Mouse (Mus musculus): ENCODE measurements around the gene Gm45711. TPM values are rescaled to one million over a fixed set of nuclear protein-coding genes. Genes with fewer than 3 reads are reported as not detected.

Gene Gm45711
- polyA plus RNA-seq, 1 experiment from 2014 or later = not detected

Other genes starting within 250 kb of the Gm45711 start
- 25.5 and 26.4 TPM in 2 replicates for gene Cdh5, start 208.5 kb downstream of the Gm45711 start, polyA plus RNA-seq (2015; fragmentation: Nextera tagmentation; extraction: Ambion mirVana)
- gene Bean1, start 139.6 kb downstream of the Gm45711 start, polyA plus RNA-seq (2015; fragmentation: Nextera tagmentation; extraction: Ambion mirVana) = 0.95 and 1.1 TPM in 2 replicates
- gene Tk2, start 61.5 kb downstream of the Gm45711 start, polyA plus RNA-seq (2015; fragmentation: Nextera tagmentation; extraction: Ambion mirVana) = 19.4 and 20.7 TPM in 2 replicates
- 49.0 and 54.0 TPM in 2 replicates for gene Cklf, start 59.2 kb downstream of the Gm45711 start, polyA plus RNA-seq (2015; fragmentation: Nextera tagmentation; extraction: Ambion mirVana)
- not detected in 2 replicates for gene Cmtm2a, start 16.9 kb downstream of the Gm45711 start, polyA plus RNA-seq (2015; fragmentation: Nextera tagmentation; extraction: Ambion mirVana)
- not detected in 2 replicates for gene Cmtm1, start 64 bp upstream of the Gm45711 start, polyA plus RNA-seq (2015; fragmentation: Nextera tagmentation; extraction: Ambion mirVana)
- not detected in 2 replicates for gene Gm11020, start 11.5 kb upstream of the Gm45711 start, polyA plus RNA-seq (2015; fragmentation: Nextera tagmentation; extraction: Ambion mirVana)
- gene Cmtm2b, start 12.1 kb upstream of the Gm45711 start, polyA plus RNA-seq (2015; fragmentation: Nextera tagmentation; extraction: Ambion mirVana) = not detected in 2 replicates
- gene Cmtm3, start 29.3 kb upstream of the Gm45711 start, polyA plus RNA-seq (2015; fragmentation: Nextera tagmentation; extraction: Ambion mirVana) = 158 and 159 TPM in 2 replicates
- gene Cmtm4, start 85.7 kb upstream of the Gm45711 start, polyA plus RNA-seq (2015; fragmentation: Nextera tagmentation; extraction: Ambion mirVana) = 2.8 and 3.0 TPM in 2 replicates
- gene Dync1li2, start 133.0 kb upstream of the Gm45711 start, polyA plus RNA-seq (2015; fragmentation: Nextera tagmentation; extraction: Ambion mirVana) = 64.7 and 65.5 TPM in 2 replicates
- 0.29 and 0.45 TPM in 2 replicates for gene Terb1, start 199.8 kb upstream of the Gm45711 start, polyA plus RNA-seq (2015; fragmentation: Nextera tagmentation; extraction: Ambion mirVana)
- gene Nae1, start 224.6 kb upstream of the Gm45711 start, polyA plus RNA-seq (2015; fragmentation: Nextera tagmentation; extraction: Ambion mirVana) = 116 and 122 TPM in 2 replicates
- gene Car7, start 224.6 kb upstream of the Gm45711 start, polyA plus RNA-seq (2015; fragmentation: Nextera tagmentation; extraction: Ambion mirVana) = 0.83 and 0.93 TPM in 2 replicates

All from limb, embryonic 13.5 days (tissue).